Mouse (Mus musculus) c-Kit-negative CD71-positive TER-119-positive erythroid progenitor cells, embryonic 14.5 days (primary cell): ENCODE results near the gene Egflam.

ENCODE experiments used
- DNase-seq: peaks from one replicate; pipeline ENCODE4 v3.0.0-alpha.2; 2013; ENCODE audit warnings: low read depth, low spot score

Gene Egflam

GRCm38 (mm10) chr15:7180576-7180975 lies 217.6 kb downstream of the Egflam start:
- DNase-seq, result no peak

GRCm38 (mm10) chr15:7173776-7174175 lies 224.4 kb downstream of the Egflam start:
- DNase-seq, result no peak

DNA sequence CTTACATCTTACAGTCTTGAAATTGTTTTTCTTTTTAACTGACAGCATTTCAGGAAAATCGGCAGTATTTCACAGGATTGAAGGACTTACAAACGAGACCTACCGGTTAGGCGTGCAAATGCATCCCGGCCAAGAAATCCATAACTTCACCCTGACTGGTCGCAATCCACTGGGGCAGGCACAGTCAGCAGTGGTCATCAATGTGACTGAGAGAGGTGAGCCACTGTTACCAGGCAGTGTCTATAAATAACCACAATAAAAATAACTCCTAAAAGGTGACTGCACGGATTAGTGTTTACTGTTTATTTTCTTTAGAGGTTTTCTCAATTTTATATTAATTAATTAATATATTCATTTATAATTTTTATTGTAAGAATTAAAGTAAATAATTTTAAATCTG lies 224.8 kb downstream of the Egflam start:
- no peak for DNase-seq

DNA sequence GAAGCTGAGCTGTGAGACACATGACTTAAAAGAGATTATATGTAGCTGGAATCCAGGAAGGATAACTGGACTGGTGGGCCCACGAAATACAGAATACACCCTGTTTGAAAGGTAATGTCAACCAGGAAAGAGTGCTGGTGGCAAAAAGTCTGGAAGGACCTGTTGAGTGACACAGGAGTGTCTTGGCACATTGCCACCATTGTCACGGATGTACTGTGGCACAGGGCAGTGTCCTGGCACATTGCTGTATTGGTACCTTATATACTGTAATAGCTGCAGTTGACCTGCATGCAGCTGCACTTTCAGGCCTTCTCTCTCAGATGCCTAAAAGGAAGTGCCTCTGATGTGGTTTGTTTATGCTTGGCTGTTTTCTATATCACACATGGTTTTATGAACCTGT lies 225.3 kb downstream of the Egflam start:
- DNase-seq, result no peak

DNA sequence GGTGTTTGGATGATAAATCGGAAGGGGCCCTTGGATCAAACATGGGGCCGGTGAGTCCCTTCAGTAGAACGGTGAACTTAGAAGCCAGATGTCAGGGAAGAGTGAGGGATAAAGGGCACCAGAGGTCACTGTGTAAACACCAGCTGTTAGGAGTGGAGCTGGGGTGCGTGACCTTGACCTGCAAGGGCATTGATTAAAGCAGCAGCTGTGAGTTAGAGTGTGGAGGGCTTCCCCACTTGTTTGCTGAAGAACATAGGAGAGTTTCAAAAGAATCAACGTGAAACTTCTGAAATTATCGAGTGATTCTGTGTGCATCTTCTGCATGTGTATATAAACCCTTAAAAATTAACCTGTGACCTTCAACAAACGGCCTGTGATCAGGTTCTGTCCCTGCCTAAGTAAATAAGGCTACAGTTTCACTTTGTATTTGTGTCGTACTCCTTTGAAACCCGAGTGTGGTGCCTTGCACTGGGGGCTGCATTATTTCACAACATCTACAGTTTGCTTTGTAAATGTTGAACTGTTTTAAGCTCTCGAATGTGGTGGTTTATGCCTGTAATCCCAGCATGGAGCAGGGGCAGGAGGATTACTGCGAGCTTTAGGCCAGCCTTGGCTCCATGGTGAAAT lies 230.2 kb downstream of the Egflam start:
- DNase-seq, result no peak

DNA sequence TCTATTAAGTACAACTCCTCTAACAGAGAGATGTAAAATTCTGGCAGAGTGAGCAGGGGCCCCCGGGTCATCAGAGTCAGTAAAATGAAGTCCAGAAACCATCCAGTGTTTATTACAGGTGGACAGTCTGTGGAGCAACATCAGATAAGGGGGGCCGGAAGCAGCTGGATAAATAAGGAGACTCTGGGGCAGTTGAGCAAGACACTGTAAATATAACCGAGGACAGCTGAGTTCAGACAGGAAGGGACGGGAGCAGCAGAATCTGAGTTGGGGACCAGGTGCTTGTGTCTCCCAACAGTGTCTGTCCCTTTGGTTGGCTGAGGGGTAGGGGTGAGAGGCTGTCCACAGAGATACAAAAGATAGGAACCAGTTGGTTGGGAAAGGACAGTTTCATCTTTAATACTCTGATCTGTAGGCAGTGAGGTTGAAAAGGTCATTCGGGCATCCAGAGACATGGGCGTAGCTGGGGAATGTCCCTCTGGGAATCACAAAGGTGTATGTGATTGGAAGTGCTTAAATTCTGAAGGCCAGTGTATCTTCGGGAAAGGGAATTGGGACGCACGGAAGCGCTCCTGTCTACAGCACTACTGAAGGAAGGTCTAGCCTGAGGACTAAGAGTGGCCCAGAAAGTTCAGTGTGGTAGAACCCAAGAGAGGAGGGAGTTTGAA lies 230.8 kb downstream of the Egflam start:
- no peak for DNase-seq

DNA sequence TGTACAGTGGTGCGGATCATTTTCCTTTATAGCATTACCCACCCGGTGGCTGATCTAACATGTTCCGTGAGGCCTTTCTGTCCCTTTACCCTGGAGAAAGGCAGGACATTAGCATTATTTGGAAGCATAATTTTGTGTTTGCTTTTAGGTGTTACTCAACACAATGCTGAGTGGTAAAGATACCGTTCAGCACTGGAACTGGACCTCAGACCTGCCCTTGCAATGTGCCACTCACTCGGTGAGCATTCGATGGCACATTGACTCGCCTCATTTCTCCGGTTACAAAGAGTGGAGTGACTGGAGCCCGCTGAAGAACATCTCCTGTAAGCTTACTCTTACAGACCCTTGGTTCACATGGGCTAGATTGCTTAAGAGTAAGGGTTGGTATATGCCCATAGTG lies 231.5 kb downstream of the Egflam start:
- DNase-seq, result no peak

DNA sequence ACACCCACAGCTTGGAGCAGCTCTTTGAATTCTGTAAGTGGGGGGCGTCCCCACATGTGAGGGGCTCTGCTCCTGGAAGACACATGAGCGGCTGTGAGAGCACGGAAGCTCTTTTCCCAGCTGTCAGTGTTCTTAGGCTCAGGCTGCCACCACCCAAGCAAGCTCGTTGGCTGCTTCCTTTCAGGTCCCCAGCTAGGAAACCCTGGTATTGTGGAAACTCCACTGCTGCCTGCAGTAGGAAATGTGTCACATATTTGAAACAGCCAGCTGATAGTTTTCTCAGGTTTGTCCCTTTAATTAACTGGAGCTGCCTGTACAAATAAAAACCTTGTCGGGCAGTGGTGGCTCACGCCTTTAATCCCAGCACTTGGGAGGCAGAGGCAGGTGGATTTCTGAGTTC lies 234.3 kb downstream of the Egflam start:
- no peak for DNase-seq

DNA sequence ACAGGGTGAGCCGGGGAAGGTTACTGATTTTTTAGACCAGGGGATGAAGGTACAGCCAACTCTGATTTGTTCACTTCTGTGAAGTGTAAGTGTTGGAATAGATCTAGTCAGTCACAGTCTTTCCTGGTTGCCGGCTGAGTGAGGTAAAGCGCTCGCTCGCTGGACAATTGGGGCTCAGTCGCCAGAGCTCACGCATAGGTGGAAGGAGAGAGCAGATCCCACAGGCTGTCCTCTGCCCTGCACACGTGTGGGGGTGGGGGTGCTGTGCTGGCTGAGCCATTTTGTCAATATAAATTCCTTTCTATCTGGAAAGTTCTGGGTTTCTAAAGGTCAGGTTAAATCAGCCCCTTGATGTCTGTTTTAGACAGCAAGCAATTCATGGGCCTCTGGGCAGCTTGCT lies 237.9 kb downstream of the Egflam start:
- no peak for DNase-seq

- DNase-seq, result no peak
Observed at GRCm38 (mm10) chr15:7159869-7160268, 238.3 kb downstream of the Egflam start.

GRCm38 (mm10) chr15:7157658-7158057 lies 240.5 kb downstream of the Egflam start:
- DNase-seq, result no peak
